Mouse (Mus musculus): ENCODE results near the gene Fryl.

The Fryl gene

DNA sequence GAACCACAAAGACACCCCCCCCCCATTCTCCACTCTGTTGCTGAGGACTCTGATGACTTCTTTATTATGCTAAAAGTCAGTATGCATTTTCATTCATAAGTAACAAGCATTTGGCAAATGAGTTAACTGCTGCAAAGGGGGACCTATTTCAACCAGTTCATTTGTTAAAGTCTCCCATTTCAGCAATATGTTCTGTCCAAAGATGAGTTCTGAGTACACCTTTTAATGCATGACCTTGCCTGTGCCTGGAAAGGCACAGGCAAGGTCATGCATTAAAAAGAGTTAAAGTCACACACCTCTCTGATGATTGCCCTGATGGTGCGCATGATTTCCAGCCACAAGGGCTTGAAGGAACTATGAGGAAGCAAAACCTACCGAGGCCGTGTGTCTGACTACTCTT lies 36.7 kb downstream of the Fryl start:
- DNase-seq, result no peak

- DNase-seq, result no peak
These were observed 38.4 kb downstream of the Fryl start for GRCm38 (mm10) chr5:73218065-73218464.

GRCm38 (mm10) chr5:73217116-73217515 lies 39.3 kb downstream of the Fryl start:
- no peak for DNase-seq

DNA sequence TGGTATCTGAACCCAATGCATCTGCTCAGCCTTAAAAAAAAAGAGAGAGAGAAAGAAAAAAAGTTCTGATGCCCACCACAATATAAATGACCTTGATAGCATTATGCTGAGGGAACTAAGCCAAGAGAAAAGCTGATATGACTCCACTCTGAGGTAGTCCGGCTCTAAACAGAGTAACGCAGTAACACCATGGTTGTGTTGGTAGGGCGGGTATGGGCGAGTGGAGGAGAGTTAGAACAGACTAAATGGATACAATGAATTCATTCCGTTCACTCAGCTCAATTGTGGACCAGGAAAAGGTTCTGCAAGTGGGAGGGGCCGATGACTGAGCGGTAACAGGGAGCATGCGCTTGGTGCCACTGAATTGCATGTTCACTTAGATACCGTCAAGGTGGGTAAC lies 40.4 kb downstream of the Fryl start:
- DNase-seq, result no peak

- no peak for DNase-seq
These were observed 44.0 kb downstream of the Fryl start for GRCm38 (mm10) chr5:73212446-73212845.

- DNase-seq, result no peak
These were observed 44.5 kb downstream of the Fryl start for GRCm38 (mm10) chr5:73211961-73212360.

- no peak for DNase-seq
These were observed 45.5 kb downstream of the Fryl start for GRCm38 (mm10) chr5:73210971-73211315.

- no peak for DNase-seq
These were observed 46.1 kb downstream of the Fryl start for GRCm38 (mm10) chr5:73210127-73210970.

- DNase-seq, result peak; percentile 15
These were observed 47.0 kb downstream of the Fryl start for GRCm38 (mm10) chr5:73209201-73210096.

GRCm38 (mm10) chr5:73208645-73209044 lies 47.8 kb downstream of the Fryl start:
- DNase-seq, result no peak

GRCm38 (mm10) chr5:73206722-73207121 lies 49.7 kb downstream of the Fryl start:
- DNase-seq, result no peak

GRCm38 (mm10) chr5:73205996-73206629 lies 50.3 kb downstream of the Fryl start:
- DNase-seq, result no peak

DNA sequence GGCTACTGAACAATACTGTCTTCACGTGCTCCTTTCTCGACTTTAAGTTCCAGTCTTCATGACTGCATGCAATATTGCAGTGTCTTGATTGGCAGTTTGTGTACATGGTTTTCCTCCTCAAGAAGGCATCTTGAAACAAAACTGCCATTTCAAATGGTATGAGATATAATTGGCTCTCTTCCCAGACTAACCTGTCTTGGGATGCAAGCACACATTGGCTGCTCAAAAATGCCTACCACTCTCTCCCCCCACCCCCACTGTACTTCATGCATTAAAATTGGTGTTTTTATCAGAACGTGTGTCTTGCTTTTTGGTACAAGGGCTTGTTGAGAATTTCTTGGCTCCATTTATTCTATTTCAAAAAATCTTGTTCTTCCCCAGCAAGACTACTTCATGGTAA lies 51.4 kb downstream of the Fryl start:
- no peak for DNase-seq

GRCm38 (mm10) chr5:73202498-73202897 lies 53.9 kb downstream of the Fryl start:
- DNase-seq, result no peak

GRCm38 (mm10) chr5:73202077-73202476 lies 54.3 kb downstream of the Fryl start:
- DNase-seq, result no peak

DNA sequence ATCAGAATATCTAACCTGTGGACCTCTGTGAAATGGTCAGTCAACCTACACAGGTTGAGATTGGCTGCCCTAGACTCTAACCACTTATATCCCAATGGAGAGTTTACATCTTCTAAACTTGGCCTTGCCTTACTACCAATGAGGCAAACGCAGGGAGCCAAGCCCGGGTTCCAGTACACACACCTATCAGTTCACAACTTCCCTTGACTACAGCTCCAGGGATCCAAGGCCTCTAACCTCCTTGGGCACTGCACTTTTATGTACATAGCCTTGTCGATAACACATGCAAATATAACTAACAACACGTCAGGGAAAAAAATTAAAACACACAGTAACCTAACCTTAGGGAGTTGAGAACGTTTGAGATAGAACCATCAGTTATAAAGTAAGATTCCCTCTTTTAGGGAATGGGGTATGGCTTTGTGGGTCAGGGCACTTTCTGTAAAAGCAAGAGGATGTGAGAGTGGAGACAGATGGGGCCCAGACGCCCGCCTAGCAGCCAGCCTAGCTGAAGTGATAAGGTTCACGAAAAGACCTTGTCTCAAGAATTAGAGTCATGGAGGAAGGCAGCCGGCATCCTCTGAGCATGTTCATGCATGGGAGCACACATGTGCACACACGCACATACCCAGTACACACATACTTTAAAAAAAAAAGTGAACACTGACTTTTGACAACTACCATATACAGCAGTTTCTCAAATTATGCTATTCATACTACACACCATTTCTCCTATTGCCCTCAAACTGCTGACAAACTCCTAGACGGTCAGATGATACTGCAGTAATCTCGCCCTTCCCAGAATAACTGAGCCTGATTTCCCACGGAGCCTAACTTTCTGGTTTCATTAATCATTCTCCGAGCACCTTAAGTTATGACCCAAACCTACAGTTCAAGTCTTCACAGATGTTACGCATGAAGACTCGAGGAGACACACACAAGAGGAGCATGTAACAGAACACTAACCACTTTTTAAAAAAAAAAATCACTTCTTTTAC lies 55.7 kb downstream of the Fryl start:
- DNase-seq, result no peak

DNA sequence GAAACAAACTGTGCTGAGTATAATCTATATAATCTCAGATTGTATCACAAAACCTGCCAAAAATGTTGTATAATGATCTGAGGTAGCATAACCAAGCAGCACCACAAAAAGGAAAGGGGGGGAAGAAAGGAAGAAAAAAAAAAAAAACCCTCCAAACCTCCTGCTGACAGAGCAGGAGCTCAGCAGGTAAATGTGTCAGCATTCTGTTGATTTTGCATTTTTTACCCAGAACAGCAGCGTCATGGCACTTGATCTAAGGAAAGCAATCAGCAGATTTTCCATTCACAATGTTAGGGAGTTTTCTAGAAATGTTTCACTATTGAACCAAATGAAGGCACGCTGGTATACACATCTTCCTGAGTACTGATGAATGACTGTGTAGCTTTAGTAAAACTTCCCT lies 56.8 kb downstream of the Fryl start:
- no peak for DNase-seq

DNA sequence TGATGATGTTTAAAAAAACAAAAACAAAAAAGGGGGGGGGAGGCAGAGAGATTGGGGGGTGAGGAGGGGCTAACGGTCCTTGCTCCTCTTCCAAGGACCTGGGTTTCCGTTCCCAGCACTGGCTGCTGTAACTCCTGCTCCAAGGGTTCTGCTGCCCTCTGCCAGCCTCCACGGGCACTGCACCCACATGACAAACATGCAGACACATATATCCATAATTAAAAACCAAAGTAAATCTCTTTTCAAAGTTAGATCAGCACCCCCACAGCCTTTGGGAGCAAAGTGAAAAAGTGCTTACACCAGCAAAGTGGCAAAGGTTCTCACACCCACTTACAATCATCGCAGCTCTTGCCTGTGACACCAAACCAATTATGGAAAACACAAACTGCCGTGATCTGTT lies 57.7 kb downstream of the Fryl start:
- no peak for DNase-seq

DNA sequence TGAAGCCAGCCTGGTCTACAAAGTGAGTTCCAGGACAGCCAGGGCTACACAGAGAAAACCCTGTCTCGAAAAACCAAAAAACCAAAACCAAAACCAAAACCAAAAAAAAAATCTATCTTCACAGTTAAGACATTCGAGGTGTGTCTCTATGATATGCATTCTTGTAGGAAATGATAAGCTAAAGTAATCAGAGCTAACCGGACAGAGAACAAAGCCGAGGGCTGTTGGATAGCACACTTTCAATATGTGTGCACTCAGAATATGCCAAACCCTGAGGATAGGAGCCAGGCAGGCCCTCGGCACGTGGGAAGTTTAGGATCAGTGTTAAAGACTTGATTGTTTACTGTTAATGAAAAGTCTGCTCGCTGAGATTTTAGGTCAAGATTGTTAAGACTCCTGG lies 58.6 kb downstream of the Fryl start:
- DNase-seq, result no peak

DNA sequence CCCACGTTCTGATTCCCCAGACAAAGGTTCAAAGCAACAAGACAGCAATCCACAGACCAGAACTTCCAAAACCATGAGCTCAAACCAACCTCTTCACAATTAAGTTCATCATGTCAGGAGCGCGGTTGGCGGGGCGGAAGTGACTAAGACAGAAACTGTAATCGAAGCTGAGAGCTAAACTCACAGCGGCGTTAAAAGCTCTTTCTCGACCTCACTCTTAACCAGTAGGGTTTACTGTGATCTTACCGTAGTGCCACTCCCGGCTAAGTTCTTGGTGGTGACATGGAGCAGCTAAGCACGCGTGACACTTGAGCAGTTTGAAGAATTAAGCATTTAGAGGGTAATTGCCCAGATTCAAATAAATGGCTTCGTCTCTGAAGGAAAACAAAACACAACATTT lies 61.7 kb downstream of the Fryl start:
- no peak for DNase-seq

GRCm38 (mm10) chr5:73194083-73194570 lies 62.3 kb downstream of the Fryl start:
- DNase-seq, result no peak

DNA sequence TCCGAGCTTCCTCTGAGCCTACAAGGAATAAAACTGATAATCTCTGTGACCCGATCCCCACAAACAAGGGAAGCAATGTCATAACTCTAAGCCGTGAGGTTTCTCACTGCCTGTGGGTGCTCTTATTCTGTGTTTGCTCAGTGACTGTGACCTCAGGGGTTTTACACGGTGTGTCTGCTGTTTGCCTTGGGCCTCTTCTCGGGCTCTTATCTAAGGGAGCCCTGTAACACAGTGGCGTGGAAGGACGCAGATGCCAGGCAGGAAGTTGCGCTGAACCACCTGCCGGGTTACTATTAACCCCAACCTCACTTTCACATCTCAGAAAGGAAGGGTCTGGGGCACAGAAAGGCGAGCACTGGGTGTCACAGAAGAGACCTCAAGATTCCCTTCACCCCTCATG lies 62.8 kb downstream of the Fryl start:
- DNase-seq, result no peak
